Mouse (Mus musculus) 3134 (cell line): ENCODE results near the gene Alkbh2.

Experiments used
- DNase-seq: peaks from one replicate; pipeline ENCODE4 v3.0.0-alpha.2; 2011; ENCODE audit warnings: low spot score; ENCODE audit not compliant: insufficient read length; ENCODE audit errors: extremely low read depth

Alkbh2 gene

DNA sequence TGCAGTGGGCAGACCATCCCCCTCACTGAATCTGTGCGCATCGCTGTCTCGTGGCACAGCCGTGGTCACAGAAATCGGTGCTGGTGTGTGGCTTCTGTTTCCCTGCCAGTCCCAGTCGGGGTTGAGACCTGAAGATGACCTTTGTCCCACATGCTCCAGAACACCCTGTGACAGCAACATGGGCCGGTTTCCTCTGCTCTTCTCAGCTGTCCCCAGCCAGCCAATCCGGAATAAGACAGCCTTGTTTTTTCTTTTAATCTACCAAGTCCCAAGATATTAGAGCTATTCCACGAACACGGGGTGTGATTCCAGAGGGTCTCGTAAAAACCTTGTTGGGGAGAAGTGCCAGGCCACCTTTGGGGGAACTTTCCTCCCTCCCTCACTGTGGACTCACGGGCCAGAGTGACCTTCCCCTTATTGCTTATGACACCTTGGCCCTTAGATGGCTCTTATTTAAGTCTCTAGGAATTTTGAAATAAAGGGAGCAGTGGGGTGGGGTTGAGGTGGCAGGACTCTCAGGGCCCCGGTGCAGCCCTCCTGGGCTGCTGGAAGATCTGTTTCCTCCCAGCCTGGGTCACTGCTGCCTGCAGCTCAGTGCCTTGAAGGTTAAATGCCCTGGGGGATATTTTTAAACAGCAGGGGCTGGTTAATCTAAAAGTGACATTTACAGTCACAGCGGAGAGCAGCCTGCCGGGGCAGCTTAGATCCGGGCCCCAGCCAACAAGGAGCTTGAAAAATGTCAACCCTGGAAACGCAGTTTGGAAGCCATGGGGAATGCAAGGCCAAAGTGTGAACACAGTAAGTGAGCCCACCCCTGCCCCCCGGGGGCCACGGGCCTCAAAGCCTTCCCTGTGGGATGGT, 18.2 kb upstream of the Alkbh2 start, which contains the start of gene Acacb:
Gene Acacb (plus strand): TSS at position 508 of the 861 bp plus-strand sequence.
- DNase-seq: no peak

- no peak for DNase-seq
These were observed 11.2 kb upstream of the Alkbh2 start for GRCm38 (mm10) chr5:114139175-114139574.

GRCm38 (mm10) chr5:114138277-114139164, 10.5 kb upstream of the Alkbh2 start:
- no peak for DNase-seq

GRCm38 (mm10) chr5:114137481-114138276, 9.7 kb upstream of the Alkbh2 start:
- DNase-seq: no peak

- no peak for DNase-seq
These were observed 7.5 kb upstream of the Alkbh2 start for GRCm38 (mm10) chr5:114135516-114135915.

DNA sequence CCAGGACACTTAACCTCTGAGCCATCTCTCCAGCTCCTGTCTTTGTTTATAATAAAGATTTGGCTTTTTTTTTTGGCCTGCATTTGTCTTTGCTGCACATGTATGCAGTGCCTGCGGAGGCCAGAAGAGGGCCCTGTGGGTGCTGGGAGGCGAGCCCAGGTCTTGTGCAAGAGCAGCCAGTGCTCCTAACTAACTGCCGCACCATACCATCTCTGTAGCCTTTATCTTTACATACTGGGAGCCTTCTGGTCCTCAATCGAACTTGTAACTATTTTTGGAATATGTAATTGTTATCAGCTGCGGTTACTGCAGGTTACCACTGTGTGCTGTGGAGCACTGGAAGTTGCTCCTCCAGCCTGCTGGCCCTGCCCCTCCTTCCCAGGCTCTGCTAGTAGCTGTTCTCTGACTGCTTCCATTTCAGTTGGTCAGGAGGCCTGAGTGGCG, 6.1 kb upstream of the Alkbh2 start:
- no peak for DNase-seq

- DNase-seq: no peak
These were observed 4.8 kb upstream of the Alkbh2 start for GRCm38 (mm10) chr5:114132841-114133240.

DNA sequence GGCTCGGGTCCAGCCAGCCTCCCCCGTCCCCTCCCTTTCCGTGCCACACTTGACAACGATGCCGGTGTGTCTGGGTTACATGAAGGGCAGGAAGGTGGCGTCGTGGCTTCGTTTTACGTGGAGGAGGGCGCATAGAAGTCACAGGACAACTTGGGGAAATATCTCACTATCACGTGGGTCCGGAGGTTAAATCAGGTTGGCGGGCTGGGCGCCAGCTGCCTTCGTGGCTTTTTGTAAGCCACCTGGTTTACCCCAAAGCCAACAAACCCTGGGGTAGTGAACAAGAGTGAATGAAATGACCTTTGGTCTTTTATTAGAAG, 3.5 kb upstream of the Alkbh2 start:
- DNase-seq: no peak

DNA sequence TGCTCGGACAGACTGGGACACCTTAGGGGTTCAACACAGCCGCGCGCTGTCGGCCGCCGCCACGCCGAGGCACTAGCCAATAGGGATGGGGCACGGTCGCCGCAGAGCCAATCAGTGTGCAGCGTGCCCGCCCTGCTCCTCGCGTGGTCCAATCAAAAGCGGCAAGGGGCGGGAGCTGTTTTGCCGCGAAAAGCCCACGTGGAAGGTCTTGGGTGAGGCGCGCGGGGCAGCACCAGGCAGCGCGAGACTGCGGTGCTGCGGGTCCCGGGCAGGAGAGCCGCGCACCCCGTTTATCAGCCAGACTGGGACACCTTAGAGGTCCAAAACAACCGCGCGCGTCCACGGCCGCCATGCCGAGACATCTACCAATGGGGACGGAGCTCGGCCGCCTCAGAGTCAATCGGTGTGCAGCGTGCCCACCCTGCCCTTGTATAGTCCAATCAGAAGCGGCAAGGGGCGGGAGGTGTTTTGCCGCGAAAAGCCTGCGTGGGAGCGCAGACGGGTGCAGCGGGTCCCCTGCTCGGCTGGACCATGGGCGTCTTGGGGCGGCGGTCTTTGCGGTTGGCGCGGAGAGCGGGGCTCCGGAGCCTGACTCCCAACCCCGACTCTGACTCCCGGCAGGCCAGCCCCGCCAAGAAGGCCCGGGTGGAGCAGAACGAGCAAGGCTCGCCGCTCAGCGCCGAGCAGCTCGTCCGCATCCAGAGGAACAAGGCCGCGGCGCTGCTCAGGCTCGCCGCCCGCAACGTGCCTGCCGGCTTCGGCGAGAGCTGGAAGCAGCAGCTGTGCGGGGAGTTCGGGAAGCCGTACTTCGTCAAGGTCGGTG, 2.9 kb upstream of the Alkbh2 start:
- DNase-seq: peak; percentile 89

- DNase-seq: no peak
These were observed 2.2 kb upstream of the Alkbh2 start, which contains the start of gene Ung for GRCm38 (mm10) chr5:114130211-114130605. TSS of gene Ung (plus strand) at chr5:114130386.

DNA sequence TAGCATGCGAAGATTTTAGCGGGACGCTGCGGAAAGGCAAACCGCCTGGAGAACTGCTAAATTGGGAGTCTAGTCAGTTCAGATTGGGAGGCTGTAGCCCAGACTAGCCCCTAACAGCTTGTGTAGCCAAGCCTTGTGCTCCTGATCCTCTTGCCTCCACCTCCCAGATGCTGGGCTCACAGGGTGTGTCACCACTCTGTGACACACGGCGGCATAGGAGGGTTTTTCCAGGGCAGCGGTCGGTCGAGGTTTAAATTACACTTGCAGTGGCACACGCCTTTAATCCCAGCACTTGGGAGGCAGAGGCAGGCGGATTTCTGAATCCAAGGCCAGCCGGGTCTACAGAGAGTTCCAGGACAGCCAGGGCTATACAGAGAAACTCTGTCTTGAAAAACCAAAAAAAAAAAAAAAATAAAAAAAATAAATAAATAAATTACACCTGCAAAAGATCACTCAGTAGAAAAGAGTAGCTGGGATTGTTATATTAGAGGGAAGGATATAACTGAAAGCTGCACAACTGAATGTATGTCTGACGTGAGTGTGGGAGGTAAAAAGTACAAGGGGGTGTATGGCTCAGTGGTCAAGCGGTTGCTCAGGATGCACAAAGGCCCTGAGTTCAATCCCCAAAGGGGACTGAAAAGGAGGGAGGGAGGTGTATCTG, 1.7 kb upstream of the Alkbh2 start:
- DNase-seq: no peak

DNA sequence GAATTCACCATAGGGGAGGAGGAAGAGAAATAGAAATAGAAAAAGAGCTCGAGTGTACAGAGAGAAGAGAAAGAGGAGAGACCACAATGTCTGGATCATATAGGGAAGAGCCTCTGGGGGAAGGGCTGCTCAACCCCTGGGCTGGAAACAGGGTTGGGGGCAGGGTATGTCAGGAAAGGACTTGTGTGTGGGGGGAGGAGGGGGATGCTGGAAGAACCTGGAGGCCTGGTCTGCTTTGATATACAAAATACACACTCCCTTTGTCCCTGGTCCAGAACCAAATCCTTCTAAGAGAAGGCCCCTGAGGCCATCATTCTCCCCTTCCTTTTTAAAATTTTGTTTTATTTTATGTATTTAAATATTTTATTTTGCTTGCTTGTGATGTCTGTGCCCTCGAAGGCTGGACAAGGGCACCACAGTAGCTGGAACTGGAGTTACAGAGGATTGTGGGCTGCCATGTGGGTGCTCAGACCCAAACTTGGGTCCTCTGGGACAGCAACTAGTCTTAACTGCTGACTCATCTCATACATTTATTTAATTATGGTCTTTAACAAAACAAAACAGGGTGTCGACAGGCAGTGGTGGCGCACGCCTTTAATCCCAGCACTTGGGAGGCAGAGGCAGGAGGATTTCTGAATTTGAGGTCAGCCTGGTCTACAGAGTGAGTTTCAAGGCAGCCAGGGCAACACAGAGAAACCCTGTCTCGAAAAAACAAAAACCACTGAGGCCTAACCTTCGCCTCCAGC, 1.3 kb downstream of the Alkbh2 start:
- no peak for DNase-seq

- no peak for DNase-seq
These were observed 2.0 kb downstream of the Alkbh2 start for GRCm38 (mm10) chr5:114126008-114126407.

GRCm38 (mm10) chr5:114119806-114120205, 8.2 kb downstream of the Alkbh2 start:
- no peak for DNase-seq

GRCm38 (mm10) chr5:114116586-114116985, 11.4 kb downstream of the Alkbh2 start:
- no peak for DNase-seq

DNA sequence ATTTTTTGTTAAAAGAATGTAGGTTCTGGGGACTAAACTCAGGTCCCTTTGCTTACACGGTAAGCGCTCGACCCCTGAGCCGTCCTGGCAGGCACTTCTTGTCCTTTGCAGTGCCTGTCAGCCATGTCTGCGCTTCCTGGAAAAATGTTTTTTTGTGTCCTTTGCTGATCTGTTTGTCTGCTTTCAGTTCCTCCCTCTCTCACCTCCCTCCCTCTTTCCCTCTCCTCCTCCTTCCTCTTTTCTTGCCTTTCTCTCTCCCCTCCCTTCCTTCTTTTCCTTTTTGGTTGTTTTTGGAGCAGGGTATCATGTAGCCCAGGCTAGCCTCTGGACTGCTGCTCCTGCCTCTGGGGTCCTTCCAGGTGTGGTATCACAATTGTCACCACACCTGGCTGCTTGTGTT, 13.0 kb downstream of the Alkbh2 start:
- DNase-seq: no peak

GRCm38 (mm10) chr5:114113334-114113733, 14.7 kb downstream of the Alkbh2 start:
- no peak for DNase-seq

GRCm38 (mm10) chr5:114106391-114106935, 21.6 kb downstream of the Alkbh2 start:
- DNase-seq: no peak
